Mouse (Mus musculus): ENCODE results near the gene 4930433I11Rik. TPM values are rescaled to one million over a fixed set of nuclear protein-coding genes. Genes with fewer than 3 reads are reported as not detected.
"Not testable (repeated sequence)": the region's sequence is repeated elsewhere in the genome, so short reads cannot be mapped to it uniquely, and the experiment has no call there.

Gene 4930433I11Rik
- not detected for total RNA-seq (2021)
- long read RNA-seq, experiment 1, result 0 reads
- long read RNA-seq, experiment 2, result 0 reads

- no peak for DNase-seq (ENCODE audit: low spot score in 2 of 2)
Observed at GRCm38 (mm10) chr7:40987243-40987642, at the start of gene 4930433I11Rik. Gene 4930433I11Rik, plus strand, starts transcription at chr7:40987543.

GRCm38 (mm10) chr7:40939371-40939770 is 48.0 kb upstream of the 4930433I11Rik start:
- no peak for DNase-seq (ENCODE audit: low spot score in 2 of 2)

- DNase-seq (ENCODE audit: low spot score in 2 of 2), result no peak
Observed at GRCm38 (mm10) chr7:40942233-40942935, 45.0 kb upstream of the 4930433I11Rik start.

- DNase-seq (ENCODE audit: low spot score in 2 of 2), result not testable (repeated sequence)
Observed at GRCm38 (mm10) chr7:41032419-41032818, 45.1 kb downstream of the 4930433I11Rik start, which contains the start of gene Gm4884. Gene Gm4884, plus strand, starts transcription at chr7:41032719.

- not testable (repeated sequence) for DNase-seq (ENCODE audit: low spot score in 2 of 2)
Observed at GRCm38 (mm10) chr7:41044058-41044457, 56.7 kb downstream of the 4930433I11Rik start.

Other genes starting within 250 kb of the 4930433I11Rik start
- 1 to 10 TPM in 1 of 2 experiments, under 1 TPM in 1; 0.73 to 1.7 TPM for gene Vstm2b, start 89.2 kb upstream of the 4930433I11Rik start, total RNA-seq (2021)
- not detected for gene Gm4884, start 45.2 kb downstream of the 4930433I11Rik start, total RNA-seq (2021)
- not detected for gene Gm5592, start 166.3 kb downstream of the 4930433I11Rik start, total RNA-seq (2021)

Measured in adrenal gland, adult 18-20 months (tissue).